Mouse (Mus musculus) bone marrow, adult 2 months (tissue): Measurements from ENCODE around the gene Cryba1. TPM values are rescaled to one million over a fixed set of nuclear protein-coding genes. Genes with fewer than 3 reads are reported as not detected.
A peak's percentile ranks its signal among the peaks of the same experiment; 100 is the strongest.

ENCODE experiments used
- H3K27ac ChIP-seq: fragments of 200-500 bp; 2 replicates; pipeline ENCODE4 v1.5.1; 2012; ENCODE audit warnings: low read depth, mild to moderate bottlenecking, control low read depth, inconsistent platforms, low read length; ENCODE audit not compliant: control insufficient read depth, poor library complexity, insufficient read depth
- H3K4me1 ChIP-seq: fragments of 200-500 bp; 2 replicates; pipeline ENCODE4 v1.6.1; 2011; ENCODE audit warnings: low read length; ENCODE audit not compliant: control insufficient read depth, insufficient read depth
- H3K4me3 ChIP-seq: fragments of 200-500 bp; replicated peaks from 2 replicates; pipeline ENCODE3; 2011; ENCODE audit warnings: mild to moderate bottlenecking, low read depth, low read length, control low read depth; ENCODE audit not compliant: control insufficient read depth
- CTCF ChIP-seq: fragments of 200-500 bp; IDR thresholded peaks from 2 replicates; pipeline ENCODE4 v1.5.1; 2011; ENCODE audit warnings: low read length, control low read depth; ENCODE audit not compliant: control insufficient read depth, insufficient read depth
- POLR2A ChIP-seq: fragments of 200-500 bp; IDR thresholded peaks from 2 replicates; pipeline ENCODE4 v1.6.1; 2011; ENCODE audit warnings: low read depth, mild to moderate bottlenecking, control low read depth, low read length, borderline replicate concordance; ENCODE audit not compliant: control insufficient read depth
- WGBS: fragments of 180-500 bp; shearing (Covaris S2); methylation state at CpG from one replicate; pipeline ENCODE4 v1.1.7; 2018; 5-methylcytosine and 5-hydroxymethylcytosine counted together
- polyA plus RNA-seq: library from polyadenylated mRNA; stranded (reverse); fragments of >200 nt; gene quantifications from 2 replicates; pipeline ENCODE4 v1.2.4, GENCODE M21; 2011; ENCODE audit warnings: low replicate concordance; ENCODE audit not compliant: missing spikeins, insufficient read depth, insufficient read length

Cryba1 gene
- polyA plus RNA-seq, 1 experiment = not detected

DNA sequence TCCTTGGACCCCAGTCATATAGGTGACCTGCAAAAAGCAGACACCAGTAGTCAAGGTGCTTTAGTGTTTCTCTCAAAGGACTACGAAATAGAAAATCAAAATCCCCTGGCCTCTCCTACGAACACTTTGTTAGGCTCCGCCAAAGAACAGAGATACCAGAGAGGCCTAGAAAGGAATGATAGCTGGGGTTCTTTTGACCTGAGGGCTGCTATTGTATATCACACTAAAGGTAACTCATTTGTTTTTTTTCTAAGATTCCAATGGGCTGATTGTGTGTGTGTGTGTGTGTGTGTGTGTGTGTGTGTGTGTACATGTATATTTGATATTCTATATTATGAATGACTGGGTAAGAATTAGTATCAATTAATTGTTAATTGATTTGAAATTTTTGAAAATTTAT lies 32.1 kb downstream of the Cryba1 start:
- Histone ChIP-seq H3K4me3 (no peak overlapping the region), H3K4me1 (no peaks in the 10 kb centered on the region), H3K27ac (no peak overlapping the region)
- TF ChIP-seq POLR2A (no peak), CTCF (no peak)
- WGBS = 88% methylated on average over 3 of the region's 3 CpGs

GRCm38 (mm10) chr11:77687541-77688131 lies 37.4 kb downstream of the Cryba1 start:
- peak overlapping the region; percentile 93 for H3K27ac ChIP-seq
- under 1% methylated on average over 40 of the region's 40 CpGs for WGBS
- H3K4me3 ChIP-seq = peak overlapping the region; percentile 69
- TF ChIP-seq POLR2A (no peak), CTCF (no peak)
- H3K4me1 ChIP-seq = no peaks in the 10 kb centered on the region

DNA sequence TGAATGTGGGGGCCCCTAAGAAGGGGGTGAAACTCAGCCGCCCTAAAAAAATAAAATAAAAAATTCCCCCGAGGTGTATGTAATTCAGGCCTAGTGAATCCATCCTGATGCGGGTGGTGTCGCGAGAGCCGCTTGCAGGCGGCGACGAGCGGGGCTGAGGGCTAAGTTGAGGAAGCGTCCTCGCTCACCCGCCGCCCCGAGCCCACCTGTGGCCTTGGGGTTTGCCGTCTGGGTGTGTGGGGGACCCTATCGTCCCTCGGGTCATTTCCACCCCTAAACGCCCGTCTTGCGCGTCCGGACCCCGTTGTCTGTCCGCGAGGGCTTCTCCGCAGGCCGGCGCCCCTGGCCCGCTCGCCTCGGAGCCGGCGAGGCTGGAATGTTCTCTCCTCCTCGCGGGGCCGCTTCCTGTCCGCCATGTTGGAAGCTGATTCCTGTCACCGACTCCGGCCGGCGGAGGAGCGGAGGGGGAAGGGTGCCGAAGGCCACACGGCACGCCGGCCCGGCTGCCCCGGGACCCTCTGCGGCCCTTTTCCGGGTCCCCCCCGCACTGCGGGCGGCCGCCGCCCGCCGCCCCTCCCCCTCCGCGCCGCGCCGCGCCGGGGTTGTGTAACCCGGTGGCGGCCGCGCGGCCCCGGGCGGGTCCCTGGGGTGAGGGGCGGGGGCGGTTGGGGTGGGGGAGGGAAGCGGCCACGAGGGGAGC lies 38.1 kb downstream of the Cryba1 start:
- peak; percentile 57; the same call in 1 of the 2 replicates for TF ChIP-seq POLR2A
- no peak for TF ChIP-seq CTCF
- peak overlapping the region; percentile 92 for H3K4me3 ChIP-seq
- under 1% methylated on average over 64 of the region's 76 CpGs for WGBS
- H3K27ac ChIP-seq = peak overlapping the region; percentile 93
- H3K4me1 ChIP-seq = no peaks in the 10 kb centered on the region

DNA sequence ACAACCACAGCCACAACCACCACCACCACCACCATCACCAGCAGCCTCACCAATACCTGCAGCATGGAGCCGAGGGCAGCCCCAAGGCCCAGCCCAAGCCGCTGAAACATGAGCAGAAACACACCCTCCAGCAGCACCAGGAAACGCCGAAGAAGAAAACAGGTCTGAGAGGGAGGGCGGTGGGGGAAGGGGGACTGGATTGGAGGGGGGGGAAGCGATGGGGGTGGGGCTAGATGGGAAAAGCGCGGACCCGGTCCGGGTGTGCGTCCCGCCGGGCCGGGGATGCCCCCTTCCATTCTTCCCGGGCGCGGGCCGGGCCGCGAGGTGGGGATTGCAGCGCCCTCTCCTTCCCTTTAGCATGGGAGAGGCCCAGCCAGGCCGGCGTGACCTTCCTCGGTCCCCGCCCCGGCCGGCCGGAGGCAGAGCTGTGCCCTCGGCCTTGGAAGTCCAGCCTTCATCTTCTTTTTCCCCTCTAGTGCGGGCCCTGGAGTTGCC lies 38.7 kb downstream of the Cryba1 start:
- WGBS = under 1% methylated on average over 28 of the region's 30 CpGs
- peak overlapping the region; percentile 92 for H3K4me3 ChIP-seq
- H3K4me1 ChIP-seq = no peaks in the 10 kb centered on the region
- no peak for TF ChIP-seq CTCF
- TF ChIP-seq POLR2A = no peak
- H3K27ac ChIP-seq = peak overlapping the region; percentile 93

DNA sequence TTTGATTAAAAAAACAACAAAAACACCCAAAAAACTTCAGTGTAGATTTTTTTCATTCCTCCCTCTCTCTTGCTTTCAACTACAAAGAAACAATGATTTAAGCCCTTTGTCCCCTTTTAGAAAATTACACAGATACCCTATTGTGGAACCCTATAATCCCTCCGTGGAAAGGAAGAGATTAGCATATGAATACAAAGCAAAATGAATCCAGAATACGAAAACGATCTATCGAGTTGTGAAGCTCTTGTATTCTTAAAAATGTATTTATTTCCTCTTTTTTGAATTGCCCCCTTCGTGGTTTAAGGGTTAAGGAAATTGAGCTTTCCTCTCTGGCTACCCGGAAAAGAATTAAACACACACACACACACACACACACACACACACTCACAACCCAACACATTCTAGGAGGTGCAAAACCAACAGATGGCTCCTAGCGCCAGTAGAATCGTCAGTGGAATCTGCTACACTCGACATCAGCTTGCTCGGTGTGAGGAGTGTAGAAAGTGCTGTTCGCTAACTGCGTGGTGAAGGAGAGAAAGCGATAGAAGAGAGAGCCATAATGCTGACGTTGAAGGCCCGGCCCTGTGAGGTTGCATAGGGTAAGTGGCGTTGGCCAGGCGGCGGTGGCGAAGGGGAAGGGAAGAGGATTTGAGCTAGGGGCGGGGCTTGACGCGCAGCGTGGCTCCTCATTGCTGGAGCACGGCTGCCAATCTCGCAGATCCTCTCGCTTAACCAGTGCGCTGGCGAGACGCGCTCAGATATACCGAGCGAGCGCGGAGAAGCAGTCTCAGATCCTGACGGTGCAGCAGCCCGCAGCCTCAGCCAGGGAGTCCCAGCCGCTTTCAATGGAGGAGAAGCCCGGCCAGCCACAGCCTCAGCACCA lies 39.5 kb downstream of the Cryba1 start, which contains the start of gene Nufip2:
Gene Nufip2, plus strand, starts transcription at position 773 of the 883 bp plus-strand sequence.
- Histone ChIP-seq H3K4me3 (peak within 1 kb of the TSS; percentile 92), H3K27ac (peak within 1 kb of the TSS; percentile 93), H3K4me1 (no peaks in the 10 kb centered on the region)
- whole genome bisulfite sequencing = 0% methylated on average over 38 of the region's 38 CpGs
- TF ChIP-seq POLR2A (peak; percentile 100), CTCF (peak; percentile 24; the same call in 1 of the 2 replicates)

GRCm38 (mm10) chr11:77684896-77685295 lies 40.2 kb downstream of the Cryba1 start:
- Histone ChIP-seq H3K4me1 (no peaks in the 10 kb centered on the region), H3K4me3 (no peak overlapping the region), H3K27ac (no peak overlapping the region)
- 48% methylated on average over 2 of the region's 2 CpGs for WGBS
- TF ChIP-seq CTCF (no peak), POLR2A (no peak)

- Histone ChIP-seq H3K4me1 (no peaks in the 10 kb centered on the region), H3K4me3 (no peak overlapping the region), H3K27ac (no peak overlapping the region)
- no peak for TF ChIP-seq CTCF
- TF ChIP-seq POLR2A = no peak
- 26% methylated on average over 2 of the region's 2 CpGs for WGBS
These were observed 45.1 kb downstream of the Cryba1 start for GRCm38 (mm10) chr11:77680018-77680417.
